Mouse (Mus musculus) mouse embryonic stem cell (cell line): Measurements from ENCODE around the gene Mgst2.

Experiments
- in situ Hi-C, 2 experiments: fragments of 300-500 bp; cut with MboI; formaldehyde crosslinking; loops; 1 replicate in 1 of 2; 3 replicates in 1 of 2; pipeline ENCODE4 v1.14.3; 2019 to 2020; ENCODE audit warnings: low sequenced_read_pairs in 2 of 2, low pct_unique_long_range_greater_than_20kb in 1 of 2, mixed read lengths in 1 of 2; ENCODE audit not compliant: unreplicated experiment in 1 of 2

Mgst2 gene

GRCm38 (mm10) chr3:51660060-51660459 lies at the start of gene Mgst2:
Mgst2 (plus strand) TSS chr3:51660360.
- in situ Hi-C loops, result no loop called here

GRCm38 (mm10) chr3:51611972-51612371 lies 48.2 kb upstream of the Mgst2 start:
- in situ Hi-C loops, result no loop called here

- in situ Hi-C loops, result no loop called here
Measured at GRCm38 (mm10) chr3:51612398-51613356, 47.5 kb upstream of the Mgst2 start.

- in situ Hi-C loops, result no loop called here
Measured at GRCm38 (mm10) chr3:51614278-51614677, 45.9 kb upstream of the Mgst2 start.

GRCm38 (mm10) chr3:51623956-51624355 lies 36.2 kb upstream of the Mgst2 start:
- in situ Hi-C loops, result no loop called here

- in situ Hi-C loops, result no loop called here
Measured at GRCm38 (mm10) chr3:51627741-51628140, 32.4 kb upstream of the Mgst2 start.

- in situ Hi-C loops, result no loop called here
Measured at GRCm38 (mm10) chr3:51628977-51629376, 31.2 kb upstream of the Mgst2 start.

- in situ Hi-C loops, result no loop called here
Measured at GRCm38 (mm10) chr3:51630746-51631145, 29.4 kb upstream of the Mgst2 start.

GRCm38 (mm10) chr3:51631971-51632370 lies 28.2 kb upstream of the Mgst2 start:
- in situ Hi-C loops, result no loop called here

- in situ Hi-C loops, result no loop called here
Measured at GRCm38 (mm10) chr3:51634451-51634850, 25.7 kb upstream of the Mgst2 start.

- in situ Hi-C loops, result no loop called here
Measured at GRCm38 (mm10) chr3:51635960-51636359, 24.2 kb upstream of the Mgst2 start.

- in situ Hi-C loops, result no loop called here
Measured at GRCm38 (mm10) chr3:51636700-51637099, 23.5 kb upstream of the Mgst2 start.

- in situ Hi-C loops, result no loop called here
Measured at GRCm38 (mm10) chr3:51637326-51637725, 22.8 kb upstream of the Mgst2 start.

GRCm38 (mm10) chr3:51638260-51638659 lies 21.9 kb upstream of the Mgst2 start:
- in situ Hi-C loops, result no loop called here

- in situ Hi-C loops, result loop anchor here (5.0 to 10.0 kb wide), 2 partner anchors 58 to 61 kb away; no protein-coding TSS in a partner anchor
Measured at GRCm38 (mm10) chr3:51645484-51645883, 14.7 kb upstream of the Mgst2 start.

- in situ Hi-C loops, result loop anchor here (5.0 to 10.0 kb wide), 2 partner anchors 59 to 62 kb away; no protein-coding TSS in a partner anchor
Measured at GRCm38 (mm10) chr3:51646301-51646700, 13.9 kb upstream of the Mgst2 start.

- in situ Hi-C loops, result loop anchor here (5.0 to 10.0 kb wide), 2 partner anchors 60 to 63 kb away; no protein-coding TSS in a partner anchor
Measured at GRCm38 (mm10) chr3:51647356-51647755, 12.8 kb upstream of the Mgst2 start.

GRCm38 (mm10) chr3:51648037-51648664 lies 12.0 kb upstream of the Mgst2 start:
- in situ Hi-C loops, result loop anchor here (5.0 to 10.0 kb wide), 2 partner anchors 61 to 63 kb away; no protein-coding TSS in a partner anchor

- in situ Hi-C loops, result loop anchor here (5.0 to 10.0 kb wide), 2 partner anchors 62 to 65 kb away; no protein-coding TSS in a partner anchor
Measured at GRCm38 (mm10) chr3:51649426-51649825, 10.7 kb upstream of the Mgst2 start.
